Mouse (Mus musculus): Measurements from ENCODE around the gene Slc1a2. TPM values are rescaled to one million over a fixed set of nuclear protein-coding genes. Genes with fewer than 3 reads are reported as not detected.

The Slc1a2 gene
- polyA plus RNA-seq, 1 experiment from 2014 or later: 0.27 TPM

DNA sequence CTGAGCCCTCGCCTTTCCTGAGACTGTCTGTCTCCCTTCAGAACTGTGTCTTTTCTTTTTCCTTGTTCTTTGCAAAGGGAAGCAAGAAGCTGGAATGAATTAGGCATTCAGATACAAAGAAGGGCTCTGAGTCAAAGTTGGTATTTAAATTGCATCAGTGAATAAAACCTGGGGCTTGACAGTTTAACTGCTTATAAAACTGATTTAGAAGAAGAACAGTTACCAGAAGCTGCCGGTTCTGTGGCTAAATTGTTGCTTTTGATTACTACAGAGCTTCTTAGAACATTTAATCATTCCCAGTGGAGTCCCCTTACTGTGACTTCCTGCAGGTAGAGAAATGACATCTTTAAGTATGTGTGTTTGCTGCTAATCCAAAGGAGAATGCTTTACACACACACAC lies 16.1 kb downstream of the Slc1a2 start:
- Histone ChIP-seq H3K4me1 (replicated peaks; ENCODE audit: control insufficient read depth, insufficient read depth, low read length) (no peaks in the 10 kb centered on the region), H3K9me3 (ENCODE audit: control insufficient read depth) (no peaks in the 10 kb centered on the region), H3K36me3 (ENCODE audit: control insufficient read depth, insufficient read depth) (no peaks in the 10 kb centered on the region), H3K27ac (ENCODE audit: low read depth, low read length) (no peak overlapping the region), H3K4me3 (ENCODE audit: low read depth, low read length) (no peak overlapping the region), H3K4me2 (replicated peaks; ENCODE audit: low read depth) (no peak overlapping the region), H3K27me3 (replicated peaks; ENCODE audit: control insufficient read depth, insufficient read depth, low read length) (no peaks in the 10 kb centered on the region), H3K9ac (ENCODE audit: low read depth, low read length) (no peak overlapping the region)
- 63% methylated on average over 2 of the region's 2 CpGs for WGBS
- no peak for ATAC-seq
- no peak for TF ChIP-seq CTCF (IDR thresholded peaks at IDR 0.05; ENCODE audit: low read depth)

DNA sequence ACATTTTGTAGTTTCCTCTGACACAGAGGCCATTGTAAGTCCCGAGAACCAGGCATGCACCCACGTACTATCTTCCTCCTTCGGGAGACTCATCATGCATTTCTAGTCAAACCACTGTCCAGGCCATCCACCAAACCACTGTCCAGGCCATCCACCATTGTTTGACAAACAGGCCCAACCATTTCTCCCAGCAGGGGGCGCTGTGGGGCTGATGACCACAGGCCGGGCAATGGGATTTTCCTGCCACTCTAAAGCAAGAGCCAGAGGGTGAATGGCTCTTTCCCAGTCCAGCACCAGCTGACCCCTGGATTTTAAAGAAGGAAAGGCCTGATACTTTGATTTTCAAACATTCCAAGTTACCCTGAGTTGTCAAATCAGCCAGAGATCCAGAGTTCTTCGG lies 16.8 kb downstream of the Slc1a2 start:
- Histone ChIP-seq H3K9me3 (ENCODE audit: control insufficient read depth) (no peaks in the 10 kb centered on the region), H3K4me1 (replicated peaks; ENCODE audit: control insufficient read depth, insufficient read depth, low read length) (no peaks in the 10 kb centered on the region), H3K4me3 (ENCODE audit: low read depth, low read length) (no peak overlapping the region), H3K4me2 (replicated peaks; ENCODE audit: low read depth) (no peak overlapping the region), H3K9ac (ENCODE audit: low read depth, low read length) (no peak overlapping the region), H3K27me3 (replicated peaks; ENCODE audit: control insufficient read depth, insufficient read depth, low read length) (no peaks in the 10 kb centered on the region), H3K27ac (ENCODE audit: low read depth, low read length) (no peak overlapping the region), H3K36me3 (ENCODE audit: control insufficient read depth, insufficient read depth) (no peaks in the 10 kb centered on the region)
- WGBS: 74% methylated on average over 6 of the region's 6 CpGs
- no peak for ATAC-seq
- peak; percentile 72 for TF ChIP-seq CTCF (IDR thresholded peaks at IDR 0.05; ENCODE audit: low read depth)

GRCm38 (mm10) chr2:102676716-102677312 lies 18.4 kb downstream of the Slc1a2 start:
- H3K27me3 ChIP-seq (replicated peaks; ENCODE audit: control insufficient read depth, insufficient read depth, low read length): no peaks in the 10 kb centered on the region
- WGBS: 58% methylated on average over 9 of the region's 9 CpGs
- no peak overlapping the region for H3K27ac ChIP-seq (ENCODE audit: low read depth, low read length)
- ATAC-seq: no peak
- no peaks in the 10 kb centered on the region for H3K36me3 ChIP-seq (ENCODE audit: control insufficient read depth, insufficient read depth)
- no peaks in the 10 kb centered on the region for H3K9me3 ChIP-seq (ENCODE audit: control insufficient read depth)
- H3K4me1 ChIP-seq (replicated peaks; ENCODE audit: control insufficient read depth, insufficient read depth, low read length): no peaks in the 10 kb centered on the region
- no peak overlapping the region for H3K9ac ChIP-seq (ENCODE audit: low read depth, low read length)
- H3K4me3 ChIP-seq (ENCODE audit: low read depth, low read length): no peak overlapping the region
- TF ChIP-seq CTCF (IDR thresholded peaks at IDR 0.05; ENCODE audit: low read depth): no peak
- H3K4me2 ChIP-seq (replicated peaks; ENCODE audit: low read depth): no peak overlapping the region

GRCm38 (mm10) chr2:102677400-102677799 lies 18.9 kb downstream of the Slc1a2 start:
- Histone ChIP-seq H3K27ac (ENCODE audit: low read depth, low read length) (no peak overlapping the region), H3K4me3 (ENCODE audit: low read depth, low read length) (no peak overlapping the region), H3K4me2 (replicated peaks; ENCODE audit: low read depth) (no peak overlapping the region), H3K9ac (ENCODE audit: low read depth, low read length) (no peak overlapping the region), H3K36me3 (ENCODE audit: control insufficient read depth, insufficient read depth) (no peaks in the 10 kb centered on the region), H3K4me1 (replicated peaks; ENCODE audit: control insufficient read depth, insufficient read depth, low read length) (no peaks in the 10 kb centered on the region), H3K27me3 (replicated peaks; ENCODE audit: control insufficient read depth, insufficient read depth, low read length) (no peaks in the 10 kb centered on the region), H3K9me3 (ENCODE audit: control insufficient read depth) (no peaks in the 10 kb centered on the region)
- 68% methylated on average over 6 of the region's 6 CpGs for WGBS
- TF ChIP-seq CTCF (IDR thresholded peaks at IDR 0.05; ENCODE audit: low read depth): no peak
- ATAC-seq: no peak

DNA sequence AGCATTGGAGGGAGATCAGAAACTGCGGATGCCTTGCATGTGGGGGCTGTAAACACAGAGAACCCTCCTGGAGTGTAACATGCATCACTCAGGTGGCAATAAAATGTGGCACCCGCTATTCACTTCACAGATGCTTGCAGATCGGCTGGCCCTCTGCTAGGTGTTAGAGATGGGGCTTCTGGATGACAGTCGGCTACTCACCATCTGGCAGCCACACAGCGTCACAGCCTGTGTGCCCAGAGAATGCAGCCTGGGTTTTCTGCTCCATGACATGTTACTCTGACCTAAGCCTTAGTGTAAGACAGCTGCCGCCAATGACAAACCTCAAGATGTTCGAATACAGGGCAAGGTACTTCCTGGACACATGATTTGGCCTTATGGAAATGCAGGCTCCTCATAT lies 22.9 kb downstream of the Slc1a2 start:
- Histone ChIP-seq H3K4me1 (replicated peaks; ENCODE audit: control insufficient read depth, insufficient read depth, low read length) (no peaks in the 10 kb centered on the region), H3K27me3 (replicated peaks; ENCODE audit: control insufficient read depth, insufficient read depth, low read length) (no peaks in the 10 kb centered on the region), H3K27ac (ENCODE audit: low read depth, low read length) (no peak overlapping the region), H3K4me3 (ENCODE audit: low read depth, low read length) (no peak overlapping the region), H3K36me3 (ENCODE audit: control insufficient read depth, insufficient read depth) (no peaks in the 10 kb centered on the region), H3K9me3 (ENCODE audit: control insufficient read depth) (no peaks in the 10 kb centered on the region), H3K4me2 (replicated peaks; ENCODE audit: low read depth) (no peak overlapping the region), H3K9ac (ENCODE audit: low read depth, low read length) (no peak overlapping the region)
- TF ChIP-seq CTCF (IDR thresholded peaks at IDR 0.05; ENCODE audit: low read depth): no peak
- WGBS: 72% methylated on average over 7 of the region's 7 CpGs
- no peak for ATAC-seq

DNA sequence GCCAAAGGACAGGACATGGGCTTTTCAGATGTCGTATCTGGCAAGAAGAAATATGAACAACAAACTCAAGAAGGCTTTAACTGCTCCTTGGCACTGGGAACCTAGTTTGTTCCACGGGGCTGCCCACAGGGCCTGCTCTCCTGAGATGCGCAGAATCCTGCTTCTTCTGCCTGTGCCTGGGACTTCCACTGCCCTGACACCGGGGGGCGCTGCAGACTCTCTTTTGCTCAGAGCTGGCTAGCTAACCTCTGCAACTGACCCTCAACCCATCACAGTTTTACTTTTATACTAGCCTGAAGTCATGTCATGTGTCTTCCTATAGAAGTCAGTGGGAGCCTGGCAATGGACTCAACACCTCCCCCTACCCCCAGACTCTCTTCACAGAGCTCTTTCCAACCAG lies 23.7 kb downstream of the Slc1a2 start:
- no peak overlapping the region for H3K27ac ChIP-seq (ENCODE audit: low read depth, low read length)
- peak; percentile 74 for TF ChIP-seq CTCF (IDR thresholded peaks at IDR 0.05; ENCODE audit: low read depth)
- H3K36me3 ChIP-seq (ENCODE audit: control insufficient read depth, insufficient read depth): no peaks in the 10 kb centered on the region
- H3K27me3 ChIP-seq (replicated peaks; ENCODE audit: control insufficient read depth, insufficient read depth, low read length): no peaks in the 10 kb centered on the region
- ATAC-seq: no peak
- H3K9ac ChIP-seq (ENCODE audit: low read depth, low read length): no peak overlapping the region
- H3K4me3 ChIP-seq (ENCODE audit: low read depth, low read length): no peak overlapping the region
- no peaks in the 10 kb centered on the region for H3K9me3 ChIP-seq (ENCODE audit: control insufficient read depth)
- H3K4me1 ChIP-seq (replicated peaks; ENCODE audit: control insufficient read depth, insufficient read depth, low read length): no peaks in the 10 kb centered on the region
- 46% methylated on average over 5 of the region's 5 CpGs for WGBS
- H3K4me2 ChIP-seq (replicated peaks; ENCODE audit: low read depth): no peak overlapping the region
